Mouse (Mus musculus) hematopoietic stem cell, adult 5-6 weeks (primary cell): ENCODE measurements around the gene Plekhg5. TPM values are rescaled to one million over a fixed set of nuclear protein-coding genes. Genes with fewer than 3 reads are reported as not detected.
A peak's percentile ranks its signal among the peaks of the same experiment; 100 is the strongest.
"Not testable (repeated sequence)": the region's sequence is repeated elsewhere in the genome, so short reads cannot be mapped to it uniquely, and the experiment has no call there.

Experiments used
- ATAC-seq, 2 experiments: fragments of 125-278 bp in 1 of 2; replicated peaks in 1 of 2; 2 replicates each; pipeline ENCODE4 v1.8.0; 2016 to 2017; ENCODE audit warnings: inconsistent platforms in 2 of 2, mild to moderate bottlenecking in 2 of 2, moderate number of reproducible peaks in 2 of 2, low read depth in 1 of 2, moderate TSS enrichment in 1 of 2; ENCODE audit not compliant: low FRiP score in 2 of 2, poor library complexity in 2 of 2, severe bottlenecking in 2 of 2, insufficient read depth in 1 of 2, low TSS enrichment in 1 of 2
- total RNA-seq: library from RNA; stranded (forward); fragments of 172-1452, 232-1000 nt; gene quantifications from 2 replicates; pipeline ENCODE4 v1.2.3, GENCODE M21; 2017

The Plekhg5 gene
- 3.8 and 3.9 TPM in 2 replicates for total RNA-seq

DNA sequence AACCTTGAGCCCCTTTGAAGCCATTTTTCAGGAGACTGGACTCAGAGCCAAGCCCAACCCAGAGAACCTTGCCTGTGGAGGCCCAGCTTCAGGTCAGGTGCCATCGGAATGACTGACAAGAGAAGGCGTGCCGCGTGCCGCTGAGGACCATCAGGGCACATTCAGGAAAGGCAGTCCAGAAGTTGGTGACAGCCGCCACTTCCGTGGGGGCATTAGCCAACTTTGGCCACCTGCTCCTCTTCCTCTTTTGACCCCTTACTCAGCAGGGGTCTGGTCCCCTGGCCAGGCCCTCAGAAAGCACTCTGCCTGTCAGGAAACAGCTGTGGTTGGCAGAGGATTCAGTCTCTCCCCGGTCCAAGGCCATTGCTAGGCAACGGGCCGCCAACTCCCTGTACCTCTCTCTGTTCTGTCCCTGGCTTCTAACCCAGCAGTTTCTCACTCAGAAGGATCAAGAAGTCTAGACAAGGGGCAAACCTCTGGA lies at the start of gene Plekhg5:
Plekhg5 (plus strand) TSS at position 378 of the 481 bp plus-strand sequence.
- peak; percentile 72 to 79 for ATAC-seq

DNA sequence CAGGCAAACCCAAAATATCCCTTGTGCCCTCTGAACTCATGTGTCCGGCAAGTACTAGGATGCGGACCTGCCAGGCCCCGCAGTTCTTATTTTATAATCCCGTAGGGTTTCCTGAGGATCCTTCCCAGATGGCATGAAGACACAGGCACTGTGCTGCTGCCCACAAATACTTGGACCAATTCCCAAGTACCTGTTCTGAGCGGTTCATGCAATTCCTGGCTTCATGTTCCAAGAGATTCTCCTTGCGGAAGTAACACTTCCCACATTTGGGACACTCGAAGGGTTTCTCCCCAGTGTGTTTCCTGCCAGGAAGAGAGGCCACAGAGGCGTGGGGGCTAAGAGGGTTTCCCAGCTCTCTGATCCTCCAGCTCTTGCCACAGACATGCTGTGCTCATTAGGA lies 49.8 kb upstream of the Plekhg5 start:
- no peak for ATAC-seq

DNA sequence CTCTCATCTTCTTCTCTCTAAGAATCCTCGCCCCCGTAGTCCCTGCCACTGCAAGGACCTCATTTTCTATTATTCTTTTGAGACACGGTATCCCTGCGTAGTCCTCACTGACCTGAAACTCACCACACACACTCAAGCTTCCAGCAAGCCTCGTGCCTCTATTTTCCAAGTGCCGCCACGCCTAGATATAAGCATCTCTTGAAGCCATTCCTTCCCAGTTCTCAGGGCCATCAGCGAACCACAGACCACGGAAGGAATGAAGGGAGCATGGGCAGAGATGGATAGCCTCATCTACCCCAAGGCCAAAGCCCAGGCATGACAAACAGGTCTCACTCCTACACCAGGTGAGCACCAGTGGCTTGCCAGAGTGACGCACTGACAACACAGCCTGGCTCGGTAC lies 47.8 kb upstream of the Plekhg5 start:
- no peak for ATAC-seq

DNA sequence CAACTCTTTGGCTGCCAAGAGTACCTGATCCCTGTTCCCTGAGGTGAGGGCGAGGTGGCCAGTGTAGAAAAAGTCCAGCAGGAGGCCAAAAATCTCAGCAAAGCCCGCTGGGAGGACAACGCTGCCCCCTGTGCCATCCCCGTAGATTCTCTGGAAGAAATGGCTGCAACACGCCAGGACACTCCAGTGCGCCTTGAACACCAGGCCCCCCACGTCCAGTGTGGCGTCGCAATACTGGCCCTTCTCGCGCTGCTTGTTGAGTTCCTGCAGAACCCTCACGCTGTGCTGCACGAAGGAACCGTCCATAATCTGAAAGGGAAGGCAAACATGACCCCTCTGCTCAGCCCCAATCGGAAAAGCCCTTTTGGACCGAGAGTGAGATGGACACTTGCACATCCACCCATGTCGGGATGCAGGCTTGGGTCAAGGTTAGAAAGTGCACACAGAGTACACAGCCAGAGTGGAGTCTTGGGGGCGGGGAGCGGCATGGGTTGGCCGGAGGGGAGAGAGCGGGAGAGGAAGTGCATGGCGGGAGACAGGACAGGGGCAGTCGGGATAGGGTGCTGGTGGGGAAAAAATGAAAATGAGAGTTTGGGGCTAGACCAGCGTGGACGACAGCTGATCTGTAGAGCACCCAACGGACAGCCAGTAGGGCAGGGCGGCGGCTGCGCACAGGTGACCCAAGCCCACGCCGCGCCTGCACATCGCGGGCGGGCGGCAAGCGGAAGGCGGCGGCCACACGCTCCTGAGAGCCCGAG lies 45.4 kb upstream of the Plekhg5 start:
- ATAC-seq: peak in 1 of 2 experiments; percentile 0; a peak in 1 of 4 replicates

DNA sequence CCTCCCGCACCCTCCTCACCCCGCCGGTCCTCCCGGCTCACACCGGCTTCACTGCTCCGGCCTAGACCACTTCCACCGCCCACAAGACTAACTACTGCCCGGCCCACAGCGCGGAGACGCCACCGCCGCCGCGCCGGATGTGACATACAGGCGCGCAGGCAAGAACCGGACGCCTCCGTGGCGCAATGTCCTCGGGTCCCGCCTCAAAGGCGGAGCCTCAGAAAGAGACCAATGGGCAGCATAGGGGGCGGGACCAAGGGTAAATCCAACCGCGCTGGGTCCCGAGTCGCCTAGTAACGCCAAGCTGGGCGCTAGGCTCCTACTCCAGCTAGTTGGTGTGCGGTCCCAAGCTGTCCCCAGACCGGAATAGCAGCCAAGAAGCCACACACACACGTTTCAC lies 44.8 kb upstream of the Plekhg5 start, which contains the start of gene Zbtb48:
Zbtb48 (minus strand) TSS at position 148 of the 400 bp plus-strand sequence.
- peak; percentile 94 for ATAC-seq

DNA sequence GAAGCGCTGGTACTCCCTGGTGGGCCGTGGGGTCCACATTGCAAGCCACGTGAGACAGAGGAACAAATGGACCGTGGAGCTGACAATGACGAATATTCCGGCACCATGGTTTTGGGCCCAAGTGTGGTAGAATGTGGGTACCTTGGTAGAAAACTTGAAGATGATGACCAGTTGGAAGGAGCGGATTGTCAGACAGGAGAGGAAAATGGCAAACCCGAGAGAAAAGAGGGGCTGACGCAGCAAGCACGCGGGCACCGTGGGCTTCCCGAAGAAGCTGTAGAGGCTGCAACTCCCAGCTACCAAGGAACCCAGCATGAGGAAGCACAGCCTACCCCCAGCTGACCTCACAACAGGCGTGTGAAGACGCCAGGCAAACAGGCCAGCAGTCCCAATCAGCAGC lies 43.8 kb upstream of the Plekhg5 start:
- ATAC-seq: no peak

DNA sequence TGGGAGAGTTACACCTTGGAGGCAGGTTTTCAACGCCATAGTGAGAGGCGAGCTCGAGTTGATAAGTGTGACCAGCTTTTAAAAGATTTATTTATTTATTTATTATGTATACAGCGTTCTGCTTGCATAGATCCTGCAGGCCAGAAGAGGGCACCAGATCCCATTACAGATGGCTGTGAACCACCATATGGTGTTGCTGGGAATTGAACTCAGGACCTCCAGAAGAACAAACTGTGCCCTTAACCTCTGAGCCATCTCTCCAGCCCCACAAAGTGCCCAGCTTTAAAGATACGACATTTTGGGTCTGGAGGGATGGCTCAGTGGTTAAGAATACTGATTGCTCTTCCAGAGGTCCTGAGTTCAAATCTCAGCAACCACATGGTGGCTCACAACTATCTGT lies 43.2 kb upstream of the Plekhg5 start:
- ATAC-seq: no peak

DNA sequence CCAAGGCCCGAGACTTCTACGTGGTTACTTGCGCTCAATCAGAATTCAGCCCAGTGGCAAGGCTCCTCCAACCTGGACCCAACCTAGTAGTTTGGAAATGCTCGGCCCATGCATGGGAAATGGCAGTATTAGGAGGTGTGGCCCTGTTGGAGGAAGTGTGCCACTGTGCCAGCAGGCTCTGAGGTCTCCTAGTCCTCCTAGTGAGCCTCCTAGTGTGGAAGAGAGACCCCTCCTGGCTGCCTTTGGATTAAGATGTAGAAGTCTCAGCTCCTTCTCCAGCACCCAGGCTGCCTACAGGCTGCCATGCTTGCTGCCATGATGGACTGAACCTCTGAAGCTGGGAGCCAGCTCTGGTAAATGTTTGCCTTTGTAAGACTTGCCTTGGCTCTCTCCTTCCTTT lies 42.3 kb upstream of the Plekhg5 start:
- peak; percentile 9 to 26; a peak in 2 of 4 replicates for ATAC-seq

DNA sequence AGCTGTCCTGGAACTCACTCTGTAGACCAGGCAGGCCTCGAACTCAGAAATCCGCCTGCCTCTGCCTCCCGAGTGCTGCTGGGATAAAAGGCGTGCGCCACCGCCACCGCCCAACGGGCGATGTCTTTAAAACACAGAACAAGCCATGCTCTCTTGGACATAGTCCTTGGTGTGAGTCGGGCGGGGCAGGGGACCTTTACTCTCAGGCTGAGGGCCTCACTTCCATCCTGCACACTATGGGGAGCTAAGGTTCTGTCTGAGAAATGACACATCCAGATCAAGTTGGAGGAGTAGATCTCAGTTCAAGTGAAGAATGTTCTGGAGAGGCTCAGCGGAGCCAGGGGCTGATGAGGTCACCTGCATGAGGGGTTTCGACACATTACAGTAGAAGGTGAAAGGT lies 39.4 kb upstream of the Plekhg5 start:
- ATAC-seq: no peak

DNA sequence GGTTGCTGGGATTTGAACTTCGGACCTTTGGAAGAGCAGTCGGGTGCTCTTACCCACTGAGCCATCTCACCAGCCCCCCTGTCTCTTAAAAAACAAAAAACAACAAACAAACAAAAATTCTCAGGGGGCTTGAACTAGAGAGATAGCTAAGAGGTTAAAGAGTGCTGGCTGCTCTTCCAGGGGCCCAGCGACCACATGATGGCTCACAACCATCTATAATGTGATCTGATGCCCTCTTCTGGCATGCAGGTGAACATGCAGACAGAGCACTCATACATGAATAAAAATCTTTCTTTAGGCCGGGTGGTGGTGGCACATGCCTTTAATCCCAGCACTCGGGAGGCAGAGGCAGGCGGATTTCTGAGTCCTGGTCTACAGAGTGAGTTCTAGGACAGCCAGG lies 35.8 kb upstream of the Plekhg5 start:
- not testable (repeated sequence) for ATAC-seq

DNA sequence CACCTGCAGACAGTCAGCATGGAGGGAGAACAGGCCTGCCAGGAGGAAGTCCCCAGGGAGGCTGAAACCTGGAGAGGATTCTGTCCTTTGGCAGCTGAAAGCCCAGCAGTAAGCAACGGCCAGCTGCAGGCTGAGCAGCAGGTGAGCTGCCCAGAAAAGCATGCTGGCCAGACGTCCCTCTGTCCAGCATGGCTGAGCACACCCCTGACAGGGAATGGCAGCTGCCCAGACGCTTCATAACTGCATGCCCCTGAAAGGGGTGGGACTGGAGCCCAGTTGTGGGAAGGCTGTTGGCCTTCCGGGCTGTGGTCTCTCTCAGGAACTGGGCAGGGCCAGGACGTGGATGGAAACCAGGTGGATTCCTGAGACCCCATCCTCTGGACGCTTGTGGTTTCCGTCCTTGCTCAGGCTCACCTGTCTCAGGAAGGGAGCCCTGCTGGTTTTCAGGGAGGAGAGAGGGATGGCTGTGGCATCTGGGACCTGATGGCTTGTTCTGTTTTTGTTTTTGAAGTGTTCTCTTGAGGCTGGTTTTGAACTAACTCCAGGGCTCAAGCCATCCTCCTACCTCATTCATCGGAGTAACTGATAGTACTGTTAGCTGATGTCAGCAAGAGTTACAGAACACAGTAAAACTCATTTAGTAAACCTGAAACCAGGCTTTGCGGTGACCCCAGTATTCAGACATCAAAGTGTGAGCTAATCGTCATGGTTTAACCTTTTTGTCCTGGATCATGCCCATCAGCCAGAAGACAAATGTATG lies 33.9 kb upstream of the Plekhg5 start, which contains the start of gene Tas1r1:
Tas1r1 (minus strand) TSS at position 344 of the 760 bp plus-strand sequence.
- ATAC-seq: peak; percentile 44 to 52; a peak in 2 of 4 replicates

DNA sequence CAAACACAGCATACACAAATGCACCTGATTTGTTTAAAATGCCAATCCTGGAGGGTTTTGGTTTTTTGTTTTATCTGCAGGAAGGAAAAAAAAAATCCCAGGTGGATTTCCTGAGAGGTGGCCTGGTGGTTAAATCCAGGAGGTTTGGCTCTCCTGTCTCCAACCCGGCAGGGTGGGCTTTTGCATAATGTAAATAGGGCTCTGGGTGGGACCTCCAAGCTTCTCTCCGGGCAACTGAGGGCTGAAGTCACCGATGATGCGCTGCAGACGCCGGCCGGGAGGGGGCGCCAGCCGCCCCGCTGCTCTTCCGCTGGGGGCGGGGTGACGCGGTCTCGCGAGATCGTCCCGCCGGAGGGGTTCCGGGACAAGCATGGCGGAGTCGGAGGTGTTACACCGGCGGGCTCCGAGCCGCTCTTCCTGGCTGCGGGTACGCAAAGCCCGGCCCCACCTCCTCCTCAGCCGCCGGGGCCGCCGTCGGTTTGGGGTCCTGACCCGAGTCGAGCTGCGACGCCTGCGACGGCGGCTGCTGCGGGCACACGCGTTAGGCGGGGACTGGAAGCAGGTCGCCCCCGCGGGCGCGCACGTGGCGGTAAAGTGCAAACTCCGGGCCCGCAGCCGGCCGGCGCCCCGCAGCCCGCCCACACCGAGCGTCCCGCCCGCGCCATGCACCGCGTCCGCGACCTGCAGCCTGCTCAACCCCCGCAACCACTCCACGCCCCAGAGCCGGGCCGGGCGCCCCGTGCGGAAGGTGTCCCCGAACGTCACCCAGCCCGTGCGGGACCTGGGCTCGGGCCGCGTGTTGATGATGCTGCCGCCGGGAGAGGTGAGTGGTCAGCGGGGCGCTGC lies 33.1 kb upstream of the Plekhg5 start, which contains the start of gene Nol9:
Nol9 (plus strand) TSS at position 337 of the 846 bp plus-strand sequence.
- peak; percentile 76 to 88 for ATAC-seq

DNA sequence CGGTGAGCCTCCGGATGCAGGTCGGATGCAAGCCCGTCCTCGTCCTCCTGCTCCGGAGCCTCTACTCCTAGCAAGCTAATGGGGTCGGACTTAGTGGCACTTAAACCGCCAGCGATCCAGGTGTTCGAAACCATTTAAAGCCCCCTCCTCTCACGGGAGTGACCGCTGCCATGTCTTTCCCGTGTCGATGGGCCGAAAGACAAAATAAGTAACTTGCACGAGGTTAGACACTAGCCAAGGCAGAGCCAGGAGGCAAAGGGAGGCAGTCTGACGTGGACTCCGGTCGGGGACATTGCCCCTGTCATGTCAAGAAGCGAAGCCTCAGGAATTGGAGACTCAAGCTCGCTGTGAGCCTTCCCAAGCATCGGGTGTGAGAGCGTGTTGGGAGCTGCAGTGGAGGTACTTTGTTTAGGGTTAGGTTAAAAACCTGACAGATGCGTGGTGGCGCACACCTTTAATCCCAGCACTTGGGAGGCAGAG lies 32.4 kb upstream of the Plekhg5 start:
- no peak for ATAC-seq

DNA sequence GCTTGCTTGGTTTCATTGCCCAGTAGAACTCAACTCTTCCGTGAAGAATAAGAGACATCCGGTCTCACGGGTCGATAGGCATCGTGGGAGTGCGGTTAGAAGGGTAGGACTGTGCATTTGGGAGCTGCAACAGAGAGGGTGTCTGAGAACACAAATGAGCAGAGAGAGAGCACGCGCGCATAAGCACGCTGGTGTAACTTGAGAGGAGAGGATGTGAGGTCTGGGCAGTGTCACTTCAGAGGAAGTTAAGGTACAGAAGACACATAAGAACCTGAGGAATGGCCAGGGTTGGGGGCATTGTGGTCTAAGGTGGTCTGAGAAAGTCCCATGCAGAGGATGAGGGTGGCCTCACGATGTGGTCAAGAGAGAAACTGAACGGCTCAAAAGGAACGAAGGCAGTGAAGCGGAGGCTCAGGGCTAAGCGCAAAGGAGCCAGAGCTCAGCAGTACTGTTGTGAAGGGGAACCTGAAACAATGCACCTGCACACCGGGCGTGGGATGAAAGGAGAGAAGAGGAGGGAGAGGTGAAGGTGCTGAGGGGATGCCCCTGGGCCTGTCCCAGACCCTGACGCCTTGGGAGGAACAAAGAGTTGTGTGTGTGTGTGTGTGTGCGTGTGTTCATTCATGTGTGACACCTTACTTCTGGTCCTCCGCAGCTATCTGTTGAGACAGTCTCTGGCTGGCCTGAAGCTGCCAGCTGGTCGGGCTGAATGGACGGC lies 30.2 kb upstream of the Plekhg5 start:
- no peak for ATAC-seq

DNA sequence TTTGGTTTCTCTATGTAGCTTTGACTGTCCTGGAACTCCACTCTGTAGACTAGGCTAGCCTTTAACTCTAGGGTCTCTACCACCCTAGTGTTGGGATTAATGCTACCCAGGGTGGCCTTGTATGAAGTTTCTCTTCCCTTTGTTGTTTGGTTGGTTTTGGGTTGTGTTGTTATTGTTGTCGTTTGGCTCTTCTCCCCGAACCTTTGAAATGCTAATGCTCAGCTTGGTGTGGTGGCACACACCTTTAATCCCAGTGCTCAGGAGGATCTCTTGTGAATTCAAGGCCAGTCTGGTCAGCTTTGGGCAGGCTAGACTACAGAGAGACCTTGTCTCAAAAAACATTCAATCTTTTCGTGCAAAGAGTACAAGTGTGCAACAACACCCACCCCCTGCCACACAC lies 29.1 kb upstream of the Plekhg5 start:
- ATAC-seq: no peak

DNA sequence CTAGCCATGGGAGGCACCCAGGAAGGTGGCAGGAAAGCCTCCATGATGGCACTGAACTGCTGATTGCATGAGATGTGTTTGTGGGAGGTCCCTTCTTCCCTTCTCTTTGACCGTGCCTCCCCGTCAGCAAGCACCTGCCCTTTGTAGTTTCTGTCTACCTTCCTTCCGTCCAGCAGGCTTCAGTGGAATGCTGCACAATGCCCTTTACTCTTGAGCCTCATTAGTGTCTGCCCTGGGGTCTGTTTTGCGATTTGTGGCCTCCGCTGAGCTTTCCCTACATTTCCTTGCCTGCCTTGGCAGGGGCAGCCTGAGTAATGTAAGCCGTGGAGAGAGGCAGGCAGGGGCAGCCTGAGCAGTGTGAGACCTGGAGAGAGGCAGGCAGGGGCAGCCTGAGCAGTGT lies 27.7 kb upstream of the Plekhg5 start:
- no peak for ATAC-seq
